Mouse (Mus musculus) right cerebral cortex, postnatal 25 days (tissue): ENCODE data around the gene Ncoa6.
"Not testable (repeated sequence)": the region's sequence is repeated elsewhere in the genome, so short reads cannot be mapped to it uniquely, and the experiment has no call there.

ENCODE experiments used
- DNase-seq: peaks from one replicate; pipeline ENCODE4 v3.0.0; 2022

The Ncoa6 gene

DNA sequence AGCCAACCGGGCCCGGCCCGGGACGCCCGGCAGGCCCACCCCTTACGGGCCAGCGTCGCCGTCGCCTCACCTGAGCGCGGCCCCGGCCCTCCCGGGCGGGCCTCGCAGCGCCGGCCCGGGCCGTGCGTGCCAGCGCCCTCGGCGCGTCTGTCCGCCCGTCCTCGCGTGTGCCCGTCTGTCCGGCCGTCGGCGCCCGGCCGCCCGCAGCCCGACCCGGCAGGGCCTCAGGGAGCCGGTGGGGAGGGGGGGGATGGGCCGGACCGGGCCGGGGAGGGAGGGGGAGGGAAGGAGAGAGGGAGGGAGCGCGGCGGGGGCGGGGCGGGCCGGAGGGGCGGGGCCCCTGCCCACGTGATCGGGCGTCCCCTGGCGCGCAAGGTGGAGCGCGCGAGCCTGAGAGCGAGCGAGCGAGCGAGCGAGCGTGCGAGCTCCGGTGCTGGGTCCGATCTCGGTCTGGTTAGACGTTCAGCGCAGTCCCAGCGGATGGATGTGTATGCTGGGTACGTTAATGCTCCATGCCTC lies at the start of gene Ncoa6:
TSS of gene Ncoa6 (minus strand) at position 325 of the 519 bp plus-strand sequence.
- DNase-seq: peak; percentile 72

DNA sequence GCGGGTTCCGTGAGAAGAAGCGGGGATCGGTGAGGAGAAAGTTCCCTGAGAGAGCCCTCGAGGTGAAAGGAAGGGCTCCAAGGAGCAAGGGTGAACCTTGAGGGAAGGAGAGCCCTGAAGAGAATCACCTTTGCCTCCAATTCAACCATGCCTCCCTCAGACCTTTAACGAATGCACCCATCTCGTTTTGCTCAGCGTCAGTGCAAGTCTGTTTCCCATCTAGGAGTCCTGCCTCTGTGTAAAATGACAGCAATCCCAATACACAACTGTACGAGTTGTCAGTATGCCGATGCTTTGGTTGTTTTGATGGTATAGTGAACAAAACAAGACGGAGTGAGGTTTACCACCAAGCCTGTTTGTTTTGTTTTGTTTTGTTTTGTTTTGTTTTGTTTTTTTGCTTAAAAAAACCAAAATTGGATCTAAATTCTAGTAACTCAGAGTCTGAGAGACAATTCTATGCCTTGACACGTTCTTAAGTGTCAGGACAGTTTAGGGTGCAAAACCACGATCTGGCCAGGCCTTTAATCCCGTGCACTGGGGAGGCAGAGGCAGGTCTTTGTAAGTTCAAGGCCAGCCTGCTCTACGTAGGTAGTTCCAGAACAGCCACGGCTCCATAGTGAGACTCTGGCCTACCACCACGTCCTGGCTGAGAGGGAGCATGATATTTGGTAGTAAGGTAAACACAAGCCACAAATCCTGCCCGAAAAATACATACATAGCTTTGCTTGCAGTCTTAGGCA lies 45.0 kb upstream of the Ncoa6 start:
- DNase-seq: no peak

DNA sequence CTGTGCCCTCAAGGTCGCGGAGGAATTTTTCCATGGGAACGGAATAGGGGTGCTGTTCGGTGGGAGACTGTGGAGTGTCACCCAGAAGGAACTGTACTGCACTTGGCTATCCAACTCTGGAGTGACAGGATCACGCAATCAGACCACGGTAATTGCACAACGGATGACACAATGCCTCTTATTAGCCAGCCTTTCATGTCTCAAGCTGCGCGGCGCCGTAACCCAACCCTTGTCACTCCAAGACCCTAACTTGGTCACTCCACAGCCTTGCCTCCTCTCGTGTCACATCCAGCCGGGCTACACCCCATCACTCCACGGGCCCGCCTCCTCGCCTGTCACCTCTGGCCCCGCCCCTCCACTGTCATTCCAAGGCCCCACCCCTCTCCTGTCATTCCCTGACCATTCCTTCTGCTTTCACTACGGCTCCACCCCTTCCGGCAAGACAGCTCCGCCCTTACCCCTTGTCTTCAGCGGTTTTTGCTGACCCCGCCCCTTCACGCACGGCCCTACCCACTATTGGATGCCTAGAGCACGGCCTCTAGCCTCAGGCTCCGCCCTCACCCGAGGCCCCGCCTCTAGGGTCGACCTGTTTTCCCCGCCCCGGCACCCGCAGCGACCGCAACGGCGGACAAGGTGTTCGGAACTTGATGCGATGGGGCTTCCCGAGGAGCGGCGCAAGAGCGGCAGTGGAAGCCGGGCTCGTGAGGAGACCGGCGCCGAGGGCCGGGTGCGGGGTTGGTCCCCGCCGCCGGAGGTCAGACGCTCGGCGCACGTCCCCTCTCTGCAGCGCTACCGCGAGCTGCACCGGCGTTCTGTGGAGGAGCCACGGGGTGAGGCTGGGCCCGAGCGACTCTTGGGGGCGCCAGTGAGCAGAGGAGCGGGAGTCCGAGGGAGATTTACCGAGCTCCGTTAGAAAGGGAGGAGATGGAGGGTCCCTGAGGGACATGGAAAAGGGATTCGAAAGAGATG lies 44.0 kb upstream of the Ncoa6 start, which contains the start of the genes Acss2 and Ggt7:
TSS of gene Acss2 (plus strand) at position 494 of the 969 bp plus-strand sequence.
TSS of gene Ggt7 (minus strand) at position 783 of the 969 bp plus-strand sequence.
- peak; percentile 98 for DNase-seq

DNA sequence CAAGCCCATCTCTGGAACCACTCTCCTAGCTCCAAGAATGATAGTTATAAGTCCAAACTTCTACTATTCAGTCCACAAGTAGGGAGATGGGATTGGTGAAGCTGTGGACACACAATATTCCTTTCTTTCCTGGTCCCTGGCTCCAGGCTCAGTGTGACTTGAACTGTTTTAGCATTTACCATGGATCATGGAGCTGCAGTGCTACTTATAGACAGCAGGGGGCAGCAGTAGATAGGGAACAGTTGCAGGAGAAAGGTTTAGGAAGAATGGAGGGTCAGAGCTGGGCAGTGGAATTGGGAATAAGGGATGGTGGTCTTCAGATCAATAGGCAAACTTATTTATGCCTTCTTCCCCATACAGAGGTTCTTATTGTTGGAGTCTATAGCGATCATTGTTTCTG lies 42.2 kb upstream of the Ncoa6 start:
- peak; percentile 74 for DNase-seq

GRCm38 (mm10) chr2:155514666-155515065 lies 41.0 kb upstream of the Ncoa6 start:
- DNase-seq: peak; percentile 88

- peak; percentile 48 for DNase-seq
These were observed 39.8 kb upstream of the Ncoa6 start for GRCm38 (mm10) chr2:155513543-155513942.

DNA sequence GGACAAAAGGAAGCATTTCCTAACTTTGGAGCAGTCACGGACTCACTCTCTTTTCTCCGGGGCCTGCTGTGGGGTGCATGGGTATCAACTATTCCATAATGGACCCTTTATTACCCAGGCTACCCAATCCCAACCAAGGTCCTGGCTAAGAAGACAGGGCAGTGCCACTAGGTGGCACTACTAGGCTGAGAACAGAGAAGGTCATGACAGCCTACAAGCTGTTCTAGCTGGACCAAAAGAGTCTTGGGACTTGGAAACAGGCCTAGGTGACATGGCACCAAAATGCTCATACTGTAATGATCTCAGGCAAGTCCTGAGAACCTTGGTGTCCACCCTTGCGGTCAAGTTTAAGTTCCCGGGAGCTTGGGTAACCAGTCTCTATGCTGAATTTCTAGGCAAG lies 38.8 kb upstream of the Ncoa6 start:
- no peak for DNase-seq

- DNase-seq: peak; percentile 56
These were observed 34.2 kb upstream of the Ncoa6 start for GRCm38 (mm10) chr2:155507721-155508470.

- DNase-seq: no peak
These were observed 32.1 kb upstream of the Ncoa6 start for GRCm38 (mm10) chr2:155505811-155506210.

- peak; percentile 20 for DNase-seq
These were observed 31.0 kb upstream of the Ncoa6 start for GRCm38 (mm10) chr2:155504440-155505355.

DNA sequence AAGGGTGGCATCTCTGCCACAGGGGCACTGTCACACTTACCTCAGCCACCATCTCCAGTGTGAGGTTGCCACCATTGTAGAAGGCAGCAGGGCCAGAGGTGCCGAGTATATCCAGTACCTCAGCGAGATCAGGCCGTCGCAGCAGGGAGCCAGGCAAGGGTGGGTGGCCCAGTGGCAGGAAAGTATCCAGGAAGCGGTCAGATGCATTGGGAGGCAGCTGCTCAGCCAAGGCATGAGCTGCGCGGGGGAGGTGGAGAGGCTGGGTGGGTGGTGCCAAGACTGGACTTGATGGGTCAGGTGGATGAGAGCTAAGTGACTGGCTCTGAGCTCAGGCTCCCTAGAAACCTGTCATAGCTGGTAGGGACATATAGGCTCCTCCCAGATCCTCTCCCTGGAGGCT lies 28.9 kb upstream of the Ncoa6 start:
- no peak for DNase-seq

DNA sequence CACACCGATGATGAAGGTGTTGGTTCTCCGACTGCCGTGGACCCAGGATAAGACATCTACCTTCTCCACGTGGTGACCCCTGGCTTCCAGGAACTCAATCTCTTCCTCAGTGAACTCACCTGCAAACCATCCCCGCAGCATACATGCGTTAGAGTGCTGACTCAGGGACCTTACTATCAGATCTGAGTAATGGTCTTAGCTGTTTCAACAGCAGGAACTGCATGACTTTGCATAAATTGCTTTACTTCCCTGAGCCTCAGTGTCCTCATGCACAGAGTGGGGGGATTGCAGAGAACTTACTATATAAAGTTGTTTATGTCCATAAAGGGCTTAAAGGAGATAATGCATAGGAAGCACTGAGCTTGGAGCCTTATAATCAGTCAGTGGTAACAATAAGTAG lies 17.3 kb upstream of the Ncoa6 start:
- no peak for DNase-seq

DNA sequence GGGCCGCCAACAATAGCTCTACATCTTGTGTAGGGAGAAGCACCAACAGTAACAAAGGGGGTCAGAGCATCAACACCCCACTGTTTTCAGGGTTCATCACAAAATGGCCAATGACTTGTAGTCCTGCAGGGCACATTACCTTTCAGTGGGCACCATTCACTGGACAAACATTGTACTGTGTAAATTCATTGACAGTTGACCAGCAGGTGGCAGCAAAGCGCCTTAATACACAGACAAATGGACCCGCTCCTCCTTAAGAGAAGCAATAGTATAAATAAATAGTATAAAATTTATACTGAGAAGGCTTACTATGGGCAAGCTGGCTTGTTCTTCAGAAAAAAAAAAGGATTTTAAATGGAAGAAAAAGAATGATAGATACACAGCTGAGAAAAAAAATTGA lies 8.3 kb upstream of the Ncoa6 start:
- no peak for DNase-seq

- peak; percentile 42 for DNase-seq
These were observed 774 bp downstream of the Ncoa6 start for GRCm38 (mm10) chr2:155472671-155473569.

DNA sequence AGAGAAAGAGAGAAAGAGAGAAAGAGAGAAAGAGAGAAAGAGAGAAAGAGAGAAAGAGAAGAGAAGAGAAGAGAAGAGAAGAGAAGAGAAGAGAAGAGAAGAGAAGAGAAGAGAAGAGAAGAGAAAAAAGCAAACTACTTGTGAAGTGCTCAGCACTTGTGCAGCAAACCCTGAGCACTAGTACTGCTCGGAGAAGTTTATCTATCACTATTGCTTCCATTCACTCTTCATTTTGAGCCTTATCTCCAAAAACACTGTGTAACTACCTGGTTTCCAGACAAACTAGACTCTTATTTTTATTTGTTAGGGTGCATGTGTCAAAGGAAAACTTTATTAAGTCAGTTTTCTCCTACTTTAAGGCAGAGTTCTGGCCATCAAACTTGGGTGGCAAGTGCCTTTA lies 6.8 kb downstream of the Ncoa6 start:
- DNase-seq: no peak

DNA sequence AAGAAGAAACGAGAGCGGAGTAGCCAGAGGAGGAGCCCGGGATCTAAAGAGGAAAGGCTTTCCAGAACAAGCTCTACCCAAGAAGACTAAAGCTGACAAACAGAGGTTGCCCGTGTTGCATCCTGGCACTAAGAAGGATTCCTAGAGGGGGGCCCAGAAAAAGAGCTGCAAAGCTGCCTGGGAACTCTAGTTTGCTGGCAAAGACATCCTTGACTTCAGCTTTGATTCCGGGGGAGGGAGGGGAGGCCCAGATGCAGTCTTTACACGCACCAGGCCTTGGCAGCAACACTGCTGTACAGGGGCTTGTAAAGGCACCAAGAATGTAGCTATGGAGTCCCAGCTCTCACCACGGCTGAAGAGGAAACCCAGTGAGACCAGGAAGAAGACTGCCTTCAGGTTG lies 20.1 kb downstream of the Ncoa6 start:
- no peak for DNase-seq

GRCm38 (mm10) chr2:155451256-155451655 lies 22.4 kb downstream of the Ncoa6 start:
- DNase-seq: no peak

DNA sequence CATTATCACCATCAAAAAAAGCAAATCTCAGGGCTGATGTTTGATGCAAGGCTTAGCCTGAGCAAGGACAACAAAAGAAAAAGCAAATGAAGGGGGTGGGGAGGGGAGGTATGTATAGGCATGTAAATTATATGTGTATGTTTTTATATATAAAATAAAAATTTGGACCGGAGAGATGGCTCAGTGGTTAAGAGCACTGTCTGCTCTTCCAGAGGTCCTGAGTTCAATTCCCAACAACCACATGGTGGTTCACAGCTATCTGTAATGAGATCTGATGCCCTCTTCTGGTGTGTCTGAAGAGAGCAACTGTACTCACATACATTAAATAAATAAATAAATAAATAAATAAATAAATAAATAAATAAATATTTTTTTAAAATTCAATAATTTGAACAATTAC lies 25.8 kb downstream of the Ncoa6 start:
- not testable (repeated sequence) for DNase-seq

DNA sequence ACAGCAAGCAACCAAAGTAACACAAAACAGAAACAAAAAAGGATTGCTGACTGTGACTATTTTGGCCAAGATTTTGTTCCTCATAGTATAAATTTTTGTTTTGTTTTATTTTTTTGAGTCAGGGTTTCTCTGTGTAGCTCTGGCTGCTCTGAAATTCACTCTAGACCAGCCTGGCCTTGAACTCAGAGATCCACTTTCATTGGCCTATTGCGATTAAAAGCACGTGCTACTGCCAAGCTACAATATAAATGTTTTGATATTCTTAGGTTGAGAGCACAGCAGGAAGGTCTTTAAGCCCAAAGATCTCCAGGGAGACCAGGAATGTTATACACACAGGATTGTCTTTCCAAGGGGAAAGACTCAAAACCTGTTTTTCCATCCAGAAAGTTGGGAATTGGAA lies 30.2 kb downstream of the Ncoa6 start:
- DNase-seq: no peak

DNA sequence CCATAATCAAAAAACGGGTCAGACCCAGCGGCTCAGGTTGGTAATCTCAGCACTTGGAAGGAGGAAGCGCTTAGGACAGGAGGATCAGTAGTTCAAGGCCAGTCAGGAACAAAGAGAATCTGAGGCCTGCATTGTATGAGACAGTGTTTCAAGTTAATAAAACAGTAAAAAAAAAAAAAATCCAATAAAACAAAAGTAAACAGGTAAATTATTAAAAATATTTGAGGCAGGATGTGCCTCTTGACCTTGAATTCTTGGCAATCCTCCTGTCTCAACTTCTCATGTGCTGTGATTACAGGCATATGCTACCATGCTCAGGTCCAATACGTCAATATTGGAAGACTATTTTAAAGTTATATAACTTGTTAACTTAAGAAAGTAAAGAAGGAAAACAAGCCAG lies 30.8 kb downstream of the Ncoa6 start:
- DNase-seq: no peak

DNA sequence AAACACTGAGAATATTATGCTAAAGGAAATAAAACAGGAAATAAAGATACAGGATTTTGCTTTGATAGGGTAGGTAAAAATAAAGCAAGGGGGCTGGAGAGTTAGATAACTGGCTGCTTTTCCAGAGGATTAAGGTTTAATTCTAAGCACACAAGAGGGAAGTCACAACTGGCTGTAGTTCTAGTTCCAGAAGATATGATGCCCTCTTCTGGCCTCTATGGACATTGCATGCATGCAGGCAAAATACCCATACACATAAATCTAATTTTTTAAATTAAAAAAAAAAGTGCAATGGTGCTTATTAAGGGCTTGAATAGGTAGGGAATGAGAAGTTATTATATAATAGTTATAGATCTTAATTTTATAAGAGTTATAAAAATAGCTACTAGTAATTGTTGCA lies 37.2 kb downstream of the Ncoa6 start:
- no peak for DNase-seq
